Mouse (Mus musculus): ENCODE measurements around the gene 4931429L15Rik.

The 4931429L15Rik gene

DNA sequence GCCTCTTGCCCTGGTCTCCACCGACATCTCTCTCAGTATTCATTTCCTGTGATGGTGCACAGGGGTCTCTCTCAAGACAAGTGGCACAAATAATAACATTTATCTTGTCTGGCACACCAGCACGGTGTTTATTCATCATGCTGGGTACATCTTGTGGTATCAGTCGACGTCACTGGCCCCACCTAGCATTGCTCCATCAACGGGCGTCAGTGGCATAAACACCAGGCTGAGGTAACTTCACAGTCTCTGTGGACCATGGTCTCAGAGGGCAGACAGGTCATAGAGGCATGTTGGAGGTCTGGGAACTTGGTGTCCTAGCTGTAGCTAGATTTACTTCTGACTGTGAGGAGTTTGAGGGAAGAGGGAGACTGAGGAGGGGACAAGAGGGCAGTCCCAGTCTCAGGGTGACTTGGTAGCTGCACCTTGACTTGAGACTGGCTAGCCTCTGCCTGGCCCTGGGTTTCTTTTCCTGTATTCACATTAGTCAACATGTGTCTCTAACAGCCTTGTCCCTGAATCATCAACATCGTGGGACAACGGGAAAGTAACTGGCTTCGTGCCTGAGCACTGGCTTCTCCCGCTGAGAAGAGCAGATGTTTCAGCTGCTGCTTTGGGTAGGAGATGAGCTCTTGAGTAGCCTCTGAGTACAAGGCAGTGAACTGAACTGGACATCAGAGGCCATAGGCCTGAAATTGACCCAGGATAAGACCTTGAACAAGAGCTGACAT is 63.0 kb downstream of the 4931429L15Rik start:
- no peak for DNase-seq

DNA sequence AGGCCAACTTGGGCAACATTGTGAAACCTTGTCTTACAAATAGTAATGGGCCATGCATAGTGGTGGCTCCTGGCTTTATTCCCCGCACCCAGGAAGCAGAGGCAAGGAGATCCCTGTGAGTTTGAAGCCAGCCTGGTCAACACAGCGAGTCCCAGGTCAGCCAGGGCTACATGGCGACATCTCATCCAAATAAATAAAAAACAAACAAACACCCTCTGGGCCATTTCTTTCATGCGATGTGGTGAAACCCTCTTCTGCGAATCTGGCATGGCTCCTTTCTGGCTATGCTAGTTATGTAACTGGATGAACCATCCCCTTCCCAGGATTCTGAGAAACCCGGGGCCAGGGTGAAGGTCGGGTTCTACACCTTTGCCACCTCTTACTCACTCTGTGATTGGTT is 63.6 kb downstream of the 4931429L15Rik start:
- DNase-seq, result no peak
